Mouse (Mus musculus): ENCODE results near the gene Ephb4. TPM values are rescaled to one million over a fixed set of nuclear protein-coding genes. Genes with fewer than 3 reads are reported as not detected.

The Ephb4 gene
- polyA plus RNA-seq, 1 experiment from 2014 or later, result 5.7 TPM

DNA sequence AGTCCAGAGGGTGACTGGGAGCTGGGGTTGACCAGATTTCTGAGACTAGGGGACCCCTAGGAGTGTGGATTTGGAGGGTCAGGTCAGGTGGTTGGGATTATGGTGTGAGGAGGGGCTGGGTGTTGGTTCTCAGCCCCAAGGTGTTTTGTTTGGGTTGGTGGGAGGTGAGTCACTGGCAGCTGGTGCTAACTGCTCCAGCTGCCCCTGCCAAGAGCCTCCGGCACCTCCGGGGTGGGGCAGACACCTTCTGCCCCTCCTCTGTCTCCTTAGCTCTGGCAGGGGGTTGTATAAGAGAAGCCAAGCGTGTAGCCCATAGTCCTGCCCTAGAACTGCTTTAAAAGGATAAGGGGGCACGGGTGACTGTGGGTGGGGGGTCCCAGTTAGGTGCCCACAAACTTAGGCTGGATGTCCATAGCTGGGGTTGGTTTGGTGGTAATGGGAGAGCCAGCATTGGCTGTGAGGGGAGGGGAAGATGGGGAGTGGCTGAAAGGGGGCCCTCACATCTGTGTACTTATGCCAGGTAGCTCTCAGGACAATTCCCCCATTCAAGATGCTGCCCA is 24.7 kb downstream of the Ephb4 start:
- peaks cover 30% of the 10 kb centered on the region for H3K36me3 ChIP-seq (replicated peaks; ENCODE audit: insufficient read depth, low read length)
- WGBS (ENCODE audit: insufficient replicate concordance), result 58% methylated on average over 4 of the region's 4 CpGs

DNA sequence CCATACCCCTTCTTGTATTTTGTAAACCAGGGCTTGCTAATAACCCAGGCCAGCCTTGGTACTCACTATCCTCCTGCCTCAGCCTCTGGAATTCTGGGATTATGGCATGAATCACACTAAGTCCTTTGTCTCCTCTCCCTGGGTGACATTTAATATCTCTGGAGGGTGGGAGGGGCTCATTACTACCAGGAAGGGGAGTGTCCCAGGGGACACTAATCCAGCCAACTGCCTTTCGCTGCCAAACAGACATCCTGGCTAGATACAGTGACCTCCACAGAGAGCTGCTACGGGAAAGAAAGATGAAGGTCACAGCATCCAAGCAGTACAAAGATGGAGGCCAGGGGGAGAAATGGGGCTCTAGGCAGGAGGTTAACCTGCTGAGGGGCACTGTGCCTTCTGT is 25.7 kb downstream of the Ephb4 start:
- Histone ChIP-seq H3K9me3 (ENCODE audit: low read length) (no peaks in the 10 kb centered on the region), H3K27ac (ENCODE audit: low read depth) (no peak overlapping the region), H3K4me2 (ENCODE audit: low read depth, low read length) (no peak overlapping the region), H3K9ac (replicated peaks) (no peak overlapping the region), H3K4me1 (ENCODE audit: insufficient read depth) (0 out of 2 replicates have a peak, but pooled peaks cover 7% of the 10 kb centered on the region), H3K4me3 (ENCODE audit: low read depth, low read length) (no peak overlapping the region), H3K27me3 (ENCODE audit: insufficient read depth, low read length) (no peaks in the 10 kb centered on the region), H3K36me3 (replicated peaks; ENCODE audit: insufficient read depth, low read length) (peaks cover 22% of the 10 kb centered on the region)
- TF ChIP-seq EP300 (IDR thresholded peaks at IDR 0.05; ENCODE audit: low read depth) (no peak), CTCF (IDR thresholded peaks at IDR 0.05; ENCODE audit: low read depth) (no peak)
- 60% methylated on average over 2 of the region's 2 CpGs for WGBS (ENCODE audit: insufficient replicate concordance)
- DNase-seq (no peak), ATAC-seq (peak; percentile 48; the same call in 1 of the 2 replicates)

More for the DNA sequence above, 24.7 kb downstream of the Ephb4 start:
- no peaks in the 10 kb centered on the region for H3K9me3 ChIP-seq (ENCODE audit: low read length)
- H3K4me3 ChIP-seq (ENCODE audit: low read depth, low read length), result no peak overlapping the region
- no peak overlapping the region for H3K27ac ChIP-seq (ENCODE audit: low read depth)
- DNase-seq (no peak), ATAC-seq (no peak)
- H3K9ac ChIP-seq (replicated peaks), result no peak overlapping the region
- TF ChIP-seq EP300 (IDR thresholded peaks at IDR 0.05; ENCODE audit: low read depth) (no peak), CTCF (IDR thresholded peaks at IDR 0.05; ENCODE audit: low read depth) (no peak)
- H3K4me2 ChIP-seq (ENCODE audit: low read depth, low read length), result no peak overlapping the region
- 0 out of 2 replicates have a peak, but pooled peaks cover 7% of the 10 kb centered on the region for H3K4me1 ChIP-seq (ENCODE audit: insufficient read depth)
- H3K27me3 ChIP-seq (ENCODE audit: insufficient read depth, low read length), result no peaks in the 10 kb centered on the region

DNA sequence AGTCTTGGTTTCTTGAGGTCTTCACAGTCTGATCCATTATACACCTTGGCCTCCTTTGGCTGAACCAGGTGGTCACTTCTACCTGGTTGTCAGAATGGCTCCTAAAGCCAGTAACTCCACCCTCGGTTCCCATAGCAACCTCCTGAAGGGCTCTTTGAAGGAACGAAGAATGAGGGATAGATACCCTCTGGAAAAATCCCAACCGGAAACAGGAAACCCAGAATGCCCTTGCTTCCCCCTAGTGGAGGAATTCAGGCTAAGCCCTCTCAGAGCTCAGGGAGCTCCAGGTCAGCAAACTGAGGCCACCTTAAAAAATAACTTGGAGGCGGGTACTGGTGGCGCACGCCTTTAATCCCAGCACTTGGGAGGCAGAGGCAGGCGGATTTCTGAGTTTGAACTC is 26.3 kb downstream of the Ephb4 start:
- 45% methylated on average over 7 of the region's 7 CpGs for WGBS (ENCODE audit: insufficient replicate concordance)
- H3K9ac ChIP-seq (replicated peaks), result no peak overlapping the region
- 0 out of 2 replicates have a peak, but pooled peaks cover 7% of the 10 kb centered on the region for H3K4me1 ChIP-seq (ENCODE audit: insufficient read depth)
- no peak overlapping the region for H3K4me3 ChIP-seq (ENCODE audit: low read depth, low read length)
- ATAC-seq (no peak), DNase-seq (no peak)
- H3K27me3 ChIP-seq (ENCODE audit: insufficient read depth, low read length), result no peaks in the 10 kb centered on the region
- H3K36me3 ChIP-seq (replicated peaks; ENCODE audit: insufficient read depth, low read length), result peaks cover 21% of the 10 kb centered on the region
- H3K4me2 ChIP-seq (ENCODE audit: low read depth, low read length), result no peak overlapping the region
- H3K27ac ChIP-seq (ENCODE audit: low read depth), result no peak overlapping the region
- no peaks in the 10 kb centered on the region for H3K9me3 ChIP-seq (ENCODE audit: low read length)
- TF ChIP-seq CTCF (IDR thresholded peaks at IDR 0.05; ENCODE audit: low read depth) (peak; percentile 54), EP300 (IDR thresholded peaks at IDR 0.05; ENCODE audit: low read depth) (no peak)

- ATAC-seq (no peak), DNase-seq (no peak)
- Histone ChIP-seq H3K4me1 (ENCODE audit: insufficient read depth) (0 out of 2 replicates have a peak, but pooled peaks cover 7% of the 10 kb centered on the region), H3K27ac (ENCODE audit: low read depth) (no peak overlapping the region), H3K36me3 (replicated peaks; ENCODE audit: insufficient read depth, low read length) (peaks cover 17% of the 10 kb centered on the region), H3K27me3 (ENCODE audit: insufficient read depth, low read length) (no peaks in the 10 kb centered on the region), H3K9me3 (ENCODE audit: low read length) (no peaks in the 10 kb centered on the region), H3K4me3 (ENCODE audit: low read depth, low read length) (no peak overlapping the region), H3K4me2 (ENCODE audit: low read depth, low read length) (no peak overlapping the region), H3K9ac (replicated peaks) (no peak overlapping the region)
- 52% methylated on average over 9 of the region's 9 CpGs for WGBS (ENCODE audit: insufficient replicate concordance)
- no peak for TF ChIP-seq EP300 (IDR thresholded peaks at IDR 0.05; ENCODE audit: low read depth)
- TF ChIP-seq CTCF (IDR thresholded peaks at IDR 0.05; ENCODE audit: low read depth), result no peak
These were observed 26.8 kb downstream of the Ephb4 start for GRCm38 (mm10) chr5:137376722-137377121.

DNA sequence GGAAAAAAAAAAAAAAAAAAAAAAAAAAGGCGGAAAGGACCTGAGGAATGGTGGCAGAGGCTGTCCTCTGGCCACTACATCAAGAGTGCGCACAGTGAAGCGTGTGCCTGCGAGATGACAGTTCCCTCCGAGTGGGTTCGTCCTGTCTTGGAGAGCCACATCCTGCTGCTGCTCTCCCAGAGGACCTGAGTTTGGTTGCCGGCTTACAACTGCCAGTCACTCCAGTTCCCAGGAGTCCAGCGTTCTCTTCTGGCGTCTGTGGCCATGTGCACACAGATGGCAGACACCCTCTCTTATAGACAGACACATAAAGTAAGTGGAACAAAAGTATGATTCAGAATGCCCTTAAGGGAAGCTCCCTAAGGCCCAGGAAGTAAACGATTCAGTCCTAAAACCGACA is 27.3 kb downstream of the Ephb4 start:
- ATAC-seq (no peak), DNase-seq (no peak)
- no peak overlapping the region for H3K9ac ChIP-seq (replicated peaks)

GRCm38 (mm10) chr5:137377603-137378002 is 27.7 kb downstream of the Ephb4 start:
- 33% methylated on average over 11 of the region's 15 CpGs for WGBS (ENCODE audit: insufficient replicate concordance)
- TF ChIP-seq CTCF (IDR thresholded peaks at IDR 0.05; ENCODE audit: low read depth) (no peak), EP300 (IDR thresholded peaks at IDR 0.05; ENCODE audit: low read depth) (no peak)
- no peak for ATAC-seq

More for the DNA sequence above, 27.3 kb downstream of the Ephb4 start:
- no peak overlapping the region for H3K4me3 ChIP-seq (ENCODE audit: low read depth, low read length)
- H3K9me3 ChIP-seq (ENCODE audit: low read length), result no peaks in the 10 kb centered on the region
- H3K4me2 ChIP-seq (ENCODE audit: low read depth, low read length), result no peak overlapping the region
- TF ChIP-seq EP300 (IDR thresholded peaks at IDR 0.05; ENCODE audit: low read depth) (no peak), CTCF (IDR thresholded peaks at IDR 0.05; ENCODE audit: low read depth) (no peak)
- H3K27me3 ChIP-seq (ENCODE audit: insufficient read depth, low read length), result no peaks in the 10 kb centered on the region
- H3K27ac ChIP-seq (ENCODE audit: low read depth), result no peak overlapping the region
- H3K36me3 ChIP-seq (replicated peaks; ENCODE audit: insufficient read depth, low read length), result peaks cover 14% of the 10 kb centered on the region
- H3K4me1 ChIP-seq (ENCODE audit: insufficient read depth), result 0 out of 2 replicates have a peak, but pooled peaks cover 7% of the 10 kb centered on the region
- 20% methylated on average over 10 of the region's 11 CpGs for WGBS (ENCODE audit: insufficient replicate concordance)

More at GRCm38 (mm10) chr5:137377603-137378002, 27.7 kb downstream of the Ephb4 start:
- peaks cover 9% of the 10 kb centered on the region for H3K36me3 ChIP-seq (replicated peaks; ENCODE audit: insufficient read depth, low read length)
- 0 out of 2 replicates have a peak, but pooled peaks cover 7% of the 10 kb centered on the region for H3K4me1 ChIP-seq (ENCODE audit: insufficient read depth)
- no peak overlapping the region for H3K27ac ChIP-seq (ENCODE audit: low read depth)
- no peaks in the 10 kb centered on the region for H3K27me3 ChIP-seq (ENCODE audit: insufficient read depth, low read length)
- H3K9ac ChIP-seq (replicated peaks), result no peak overlapping the region
- H3K4me3 ChIP-seq (ENCODE audit: low read depth, low read length), result no peak overlapping the region
- no peak for DNase-seq
- no peaks in the 10 kb centered on the region for H3K9me3 ChIP-seq (ENCODE audit: low read length)
- no peak overlapping the region for H3K4me2 ChIP-seq (ENCODE audit: low read depth, low read length)

All from liver, postnatal 0 days (tissue).